Mouse (Mus musculus) thymus, adult 2 months (tissue): ENCODE measurements around the gene Padi1.

Source experiments
- CTCF ChIP-seq: fragments of 200-500 bp; IDR thresholded peaks from 2 replicates; pipeline ENCODE4 v1.5.1; 2012; ENCODE audit warnings: mild to moderate bottlenecking, control low read depth, low read length, moderate library complexity, borderline replicate concordance; ENCODE audit not compliant: control insufficient read depth, poor library complexity, insufficient read depth; ENCODE audit errors: extremely low read depth
- POLR2A ChIP-seq: fragments of 200-500 bp; IDR thresholded peaks from 2 replicates; pipeline ENCODE4 v1.6.1; 2012; ENCODE audit warnings: mild to moderate bottlenecking, low read length, control low read depth, moderate library complexity; ENCODE audit not compliant: control insufficient read depth, poor library complexity, insufficient read depth; ENCODE audit errors: extremely low read depth

- TF ChIP-seq CTCF, result no peak
- no peak for TF ChIP-seq POLR2A
Observed at GRCm38 (mm10) chr4:140812609-140813008, 33.0 kb downstream of the Padi1 start.
